Mouse (Mus musculus) stomach, embryonic 16.5 days (tissue): ENCODE data around the gene Tbc1d30. TPM values are rescaled to one million over a fixed set of nuclear protein-coding genes. Genes with fewer than 3 reads are reported as not detected.

ENCODE experiments used
- ATAC-seq: fragments of 200-750 bp; cut with Nextera tagmentation; 2 replicates; pipeline ENCODE4 v1.8.0; 2017; ENCODE audit warnings: moderate number of reproducible peaks, moderate TSS enrichment; ENCODE audit not compliant: insufficient read depth, low FRiP score
- H3K27ac ChIP-seq: fragments of 300-500 bp; sonication (generic); 2 replicates; pipeline ENCODE4 v1.5.1; 2014; ENCODE audit warnings: low read length
- H3K27me3 ChIP-seq: fragments of 300-500 bp; sonication (generic); 2 replicates; pipeline ENCODE4 v1.6.1; 2014; ENCODE audit warnings: low read length, control low read depth, mixed read lengths; ENCODE audit not compliant: control insufficient read depth, insufficient read depth
- H3K36me3 ChIP-seq: fragments of 300-500 bp; sonication (generic); 2 replicates; pipeline ENCODE4 v1.6.1; 2014; ENCODE audit warnings: low read length; ENCODE audit not compliant: control insufficient read depth, insufficient read depth
- H3K4me1 ChIP-seq: fragments of 300-500 bp; sonication (generic); 2 replicates; pipeline ENCODE4 v1.6.1; 2014; ENCODE audit warnings: low read length, control low read depth, mixed read lengths; ENCODE audit not compliant: control insufficient read depth, insufficient read depth
- H3K4me2 ChIP-seq: fragments of 300-500 bp; sonication (generic); 2 replicates; pipeline ENCODE4 v1.6.1; 2014; ENCODE audit warnings: low read depth, low read length, mixed read lengths
- H3K4me3 ChIP-seq: fragments of 300-500 bp; sonication (generic); replicated peaks from 2 replicates; pipeline ENCODE4 v1.5.1; 2014; ENCODE audit warnings: mild to moderate bottlenecking, low read length
- H3K9ac ChIP-seq: fragments of 300-500 bp; sonication (generic); 2 replicates; pipeline ENCODE4 v1.6.1; 2014; ENCODE audit warnings: low read length
- H3K9me3 ChIP-seq: fragments of 300-500 bp; sonication (generic); replicated peaks from 2 replicates; pipeline ENCODE4 v1.6.1; 2016; ENCODE audit warnings: low read length, control low read depth; ENCODE audit not compliant: control insufficient read depth
- WGBS: fragments of 180-500 bp; shearing (Covaris S2); extraction: QIAGEN DNeasy Blood & Tissue Kit; methylation state at CpG from one replicate; pipeline ENCODE4 v1.1.7; 2014; 5-methylcytosine and 5-hydroxymethylcytosine counted together
- polyA plus RNA-seq: library from polyadenylated mRNA; unstranded; fragments of >200 nt; fragmentation: Nextera tagmentation; extraction: Ambion mirVana; gene quantifications from 2 replicates; pipeline ENCODE4 v1.2.1, GENCODE M21; 2015

Tbc1d30 gene
- polyA plus RNA-seq, 1 experiment from 2014 or later = 5.8 TPM

- Histone ChIP-seq H3K27me3 (no peaks in the 10 kb centered on the region), H3K27ac (no peak overlapping the region), H3K4me1 (peaks cover 8% of the 10 kb centered on the region; the same call in 1 of the 2 replicates), H3K36me3 (no peaks in the 10 kb centered on the region), H3K4me2 (no peak overlapping the region), H3K9ac (no peak overlapping the region), H3K4me3 (no peak overlapping the region), H3K9me3 (no peaks in the 10 kb centered on the region)
- ATAC-seq = no peak
- WGBS = 76% methylated on average over 16 of the region's 16 CpGs
These were observed 56.6 kb downstream of the Tbc1d30 start for GRCm38 (mm10) chr10:121294471-121294870.

- Histone ChIP-seq H3K9me3 (no peaks in the 10 kb centered on the region), H3K27me3 (no peaks in the 10 kb centered on the region), H3K36me3 (no peaks in the 10 kb centered on the region), H3K4me3 (no peak overlapping the region), H3K9ac (no peak overlapping the region), H3K4me1 (peaks cover 8% of the 10 kb centered on the region; the same call in 1 of the 2 replicates), H3K4me2 (no peak overlapping the region), H3K27ac (no peak overlapping the region)
- WGBS = 49% methylated on average over 8 of the region's 8 CpGs
- no peak for ATAC-seq
These were observed 57.2 kb downstream of the Tbc1d30 start for GRCm38 (mm10) chr10:121293829-121294228.

GRCm38 (mm10) chr10:121291272-121291917 is 59.7 kb downstream of the Tbc1d30 start:
- H3K27ac ChIP-seq = no peak overlapping the region
- no peak overlapping the region for H3K4me2 ChIP-seq
- H3K4me3 ChIP-seq = no peak overlapping the region
- WGBS = 82% methylated on average over 10 of the region's 10 CpGs
- H3K4me1 ChIP-seq = no peaks in the 10 kb centered on the region
- H3K9me3 ChIP-seq = no peaks in the 10 kb centered on the region
- H3K36me3 ChIP-seq = no peaks in the 10 kb centered on the region
- no peak overlapping the region for H3K9ac ChIP-seq
- no peaks in the 10 kb centered on the region for H3K27me3 ChIP-seq
- ATAC-seq = no peak

GRCm38 (mm10) chr10:121290682-121291078 is 60.4 kb downstream of the Tbc1d30 start:
- WGBS = 68% methylated on average over 20 of the region's 20 CpGs
- ATAC-seq = no peak

GRCm38 (mm10) chr10:121289970-121290681 is 61.0 kb downstream of the Tbc1d30 start:
- no peak for ATAC-seq
- WGBS = 48% methylated on average over 2 of the region's 4 CpGs
- H3K9ac ChIP-seq = no peak overlapping the region
- no peak overlapping the region for H3K27ac ChIP-seq
- no peak overlapping the region for H3K4me3 ChIP-seq
- no peak overlapping the region for H3K4me2 ChIP-seq
- no peaks in the 10 kb centered on the region for H3K27me3 ChIP-seq
- no peaks in the 10 kb centered on the region for H3K4me1 ChIP-seq
- H3K9me3 ChIP-seq = no peaks in the 10 kb centered on the region
- no peaks in the 10 kb centered on the region for H3K36me3 ChIP-seq

More at GRCm38 (mm10) chr10:121290682-121291078, 60.4 kb downstream of the Tbc1d30 start:
- no peak overlapping the region for H3K4me3 ChIP-seq
- H3K9me3 ChIP-seq = no peaks in the 10 kb centered on the region
- H3K4me1 ChIP-seq = no peaks in the 10 kb centered on the region
- H3K9ac ChIP-seq = no peak overlapping the region
- no peaks in the 10 kb centered on the region for H3K27me3 ChIP-seq
- no peak overlapping the region for H3K27ac ChIP-seq
- H3K4me2 ChIP-seq = no peak overlapping the region
- H3K36me3 ChIP-seq = no peaks in the 10 kb centered on the region

GRCm38 (mm10) chr10:121282926-121283325 is 68.2 kb downstream of the Tbc1d30 start:
- Histone ChIP-seq H3K36me3 (no peaks in the 10 kb centered on the region), H3K27me3 (no peaks in the 10 kb centered on the region), H3K27ac (no peak overlapping the region), H3K4me2 (no peak overlapping the region), H3K4me3 (no peak overlapping the region), H3K9me3 (no peaks in the 10 kb centered on the region), H3K4me1 (no peaks in the 10 kb centered on the region), H3K9ac (no peak overlapping the region)
- 91% methylated on average over 6 of the region's 6 CpGs for WGBS
- ATAC-seq = no peak

GRCm38 (mm10) chr10:121282436-121282835 is 68.6 kb downstream of the Tbc1d30 start:
- no peak overlapping the region for H3K27ac ChIP-seq
- no peaks in the 10 kb centered on the region for H3K9me3 ChIP-seq
- ATAC-seq = no peak
- no peak overlapping the region for H3K4me3 ChIP-seq
- no peaks in the 10 kb centered on the region for H3K4me1 ChIP-seq
- 68% methylated on average over 11 of the region's 11 CpGs for WGBS
- H3K27me3 ChIP-seq = no peaks in the 10 kb centered on the region
- H3K9ac ChIP-seq = no peak overlapping the region
- H3K4me2 ChIP-seq = no peak overlapping the region
- H3K36me3 ChIP-seq = no peaks in the 10 kb centered on the region

- Histone ChIP-seq H3K4me3 (no peak overlapping the region), H3K27ac (no peak overlapping the region), H3K9me3 (no peaks in the 10 kb centered on the region), H3K9ac (no peak overlapping the region), H3K36me3 (no peaks in the 10 kb centered on the region), H3K4me1 (no peaks in the 10 kb centered on the region), H3K4me2 (no peak overlapping the region), H3K27me3 (no peaks in the 10 kb centered on the region)
- WGBS = 91% methylated on average over 11 of the region's 11 CpGs
- no peak for ATAC-seq
These were observed 70.1 kb downstream of the Tbc1d30 start for GRCm38 (mm10) chr10:121280943-121281342.

GRCm38 (mm10) chr10:121277022-121277471 is 74.0 kb downstream of the Tbc1d30 start:
- H3K9me3 ChIP-seq = no peaks in the 10 kb centered on the region
- no peak for ATAC-seq
- H3K4me1 ChIP-seq = no peaks in the 10 kb centered on the region
- no peak overlapping the region for H3K27ac ChIP-seq
- H3K9ac ChIP-seq = no peak overlapping the region
- no peaks in the 10 kb centered on the region for H3K27me3 ChIP-seq
- 77% methylated on average over 2 of the region's 2 CpGs for WGBS
- H3K36me3 ChIP-seq = no peaks in the 10 kb centered on the region
- H3K4me2 ChIP-seq = no peak overlapping the region
- H3K4me3 ChIP-seq = no peak overlapping the region
